Mouse (Mus musculus) stomach, embryonic 14.5 days (tissue): ENCODE data around the gene Itga9. TPM values are rescaled to one million over a fixed set of nuclear protein-coding genes. Genes with fewer than 3 reads are reported as not detected.

Experiments used
- ATAC-seq: fragments of 200-750 bp; cut with Nextera tagmentation; 2 replicates; pipeline ENCODE4 v1.8.0; 2017; ENCODE audit warnings: low read depth, moderate TSS enrichment; ENCODE audit not compliant: insufficient number of reproducible peaks, insufficient read depth, low FRiP score
- H3K27ac ChIP-seq: fragments of 300-500 bp; sonication (generic); 2 replicates; pipeline ENCODE4 v1.5.1; 2014; ENCODE audit warnings: mild to moderate bottlenecking, low read length, moderate library complexity, mixed read lengths
- H3K27me3 ChIP-seq: fragments of 300-500 bp; sonication (generic); 2 replicates; pipeline ENCODE4 v1.6.1; 2014; ENCODE audit warnings: low read length, control low read depth, mixed read lengths; ENCODE audit not compliant: control insufficient read depth, insufficient read depth
- H3K36me3 ChIP-seq: fragments of 300-500 bp; sonication (generic); 2 replicates; pipeline ENCODE4 v1.6.1; 2014; ENCODE audit warnings: mild to moderate bottlenecking, control low read depth, low read length, moderate library complexity, mixed read lengths; ENCODE audit not compliant: control insufficient read depth, insufficient read depth
- H3K4me1 ChIP-seq: fragments of 300-500 bp; sonication (generic); 2 replicates; pipeline ENCODE4 v1.6.1; 2014; ENCODE audit warnings: low read length, control low read depth, mixed read lengths; ENCODE audit not compliant: control insufficient read depth, insufficient read depth
- H3K4me2 ChIP-seq: fragments of 300-500 bp; sonication (generic); replicated peaks from 2 replicates; pipeline ENCODE4 v1.6.1; 2014; ENCODE audit warnings: low read depth, low read length, control low read depth
- H3K4me3 ChIP-seq: fragments of 300-500 bp; sonication (generic); 2 replicates; pipeline ENCODE4 v1.5.1; 2014; ENCODE audit warnings: low read depth, low read length, control low read depth
- H3K9ac ChIP-seq: fragments of 300-500 bp; sonication (generic); replicated peaks from 2 replicates; pipeline ENCODE4 v1.6.1; 2014; ENCODE audit warnings: low read depth, mild to moderate bottlenecking, control low read depth, low read length, moderate library complexity, mixed read lengths
- H3K9me3 ChIP-seq: fragments of 300-500 bp; sonication (generic); 2 replicates; pipeline ENCODE4 v1.6.1; 2016; ENCODE audit warnings: low read depth, low read length, control low read depth; ENCODE audit not compliant: control insufficient read depth
- WGBS: fragments of 180-500 bp; shearing (Covaris S2); extraction: QIAGEN DNeasy Blood & Tissue Kit; methylation state at CpG from one replicate; pipeline ENCODE4 v1.1.7; 2014; 5-methylcytosine and 5-hydroxymethylcytosine counted together
- polyA plus RNA-seq: library from polyadenylated mRNA; unstranded; fragments of >200 nt; fragmentation: Nextera tagmentation; extraction: Ambion mirVana; gene quantifications from 2 replicates; pipeline ENCODE4 v1.2.1, GENCODE M21; 2014

Itga9 gene
- polyA plus RNA-seq, 1 experiment from 2014 or later, result 14.3 TPM

DNA sequence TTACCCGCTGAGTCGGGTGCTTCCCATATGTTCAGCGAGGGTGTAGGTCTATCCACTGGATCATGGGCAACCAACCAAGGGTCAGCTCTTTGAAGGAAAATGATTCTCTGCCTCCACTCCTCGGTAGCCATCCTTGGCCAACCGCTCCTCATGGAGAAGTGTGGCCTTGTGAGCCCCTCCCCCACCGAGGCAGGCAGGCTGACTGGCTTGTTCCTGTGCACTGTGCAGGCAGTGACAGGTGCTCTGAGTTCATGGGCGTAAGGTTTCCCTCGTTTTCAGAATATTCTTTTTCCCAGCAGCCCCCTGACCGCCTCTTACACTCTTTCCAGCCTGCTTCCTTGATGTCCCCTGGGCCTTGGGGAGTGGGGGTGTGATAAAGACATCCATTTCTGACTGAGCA lies 17.0 kb downstream of the Itga9 start:
- H3K4me1 ChIP-seq, result no peaks in the 10 kb centered on the region
- H3K9ac ChIP-seq, result no peak overlapping the region
- no peaks in the 10 kb centered on the region; the same call in 1 of the 2 replicates for H3K36me3 ChIP-seq
- no peak overlapping the region for H3K4me3 ChIP-seq
- no peak overlapping the region for H3K4me2 ChIP-seq
- H3K27me3 ChIP-seq, result no peaks in the 10 kb centered on the region
- H3K27ac ChIP-seq, result no peak overlapping the region
- H3K9me3 ChIP-seq, result no peaks in the 10 kb centered on the region
- no peak for ATAC-seq
- WGBS, result 68% methylated on average over 9 of the region's 9 CpGs

- Histone ChIP-seq H3K4me3 (no peak overlapping the region), H3K9me3 (no peaks in the 10 kb centered on the region), H3K9ac (no peak overlapping the region), H3K36me3 (no peaks in the 10 kb centered on the region; the same call in 1 of the 2 replicates), H3K4me1 (no peaks in the 10 kb centered on the region), H3K4me2 (no peak overlapping the region), H3K27ac (no peak overlapping the region), H3K27me3 (no peaks in the 10 kb centered on the region)
- 56% methylated on average over 7 of the region's 7 CpGs for WGBS
- ATAC-seq, result no peak
Measured at GRCm38 (mm10) chr9:118624146-118624545, 17.7 kb downstream of the Itga9 start.

DNA sequence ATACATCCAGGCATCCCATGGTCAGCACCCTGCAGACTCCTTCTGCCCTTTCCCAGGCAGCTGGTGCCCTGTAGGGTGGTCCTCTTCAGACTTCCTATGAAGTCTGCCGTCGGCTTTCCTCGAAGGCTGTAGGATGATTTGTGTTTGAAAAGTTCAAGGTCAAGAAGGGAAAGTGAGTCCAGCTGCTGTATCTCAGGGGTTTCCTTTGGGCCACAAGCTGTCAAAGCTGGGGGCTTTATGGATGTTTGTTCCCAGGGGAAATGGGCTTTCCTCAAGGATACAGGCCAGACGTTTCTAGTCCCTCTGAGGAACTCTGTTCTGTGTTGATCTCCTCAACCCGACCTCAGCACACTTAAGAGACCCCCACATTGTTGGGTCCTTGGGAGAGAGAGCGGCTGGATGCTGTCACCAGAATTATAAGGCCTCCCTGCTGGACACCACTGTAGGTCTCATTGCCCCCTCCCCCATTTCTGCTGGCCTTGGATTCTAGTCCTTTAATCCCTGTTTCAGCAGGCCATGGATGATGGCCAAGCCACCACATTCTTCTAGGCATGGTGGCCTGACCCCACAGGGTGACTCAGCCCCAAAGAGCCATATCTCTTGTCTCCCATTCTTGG lies 23.4 kb downstream of the Itga9 start:
- Histone ChIP-seq H3K27ac (peak overlapping the region; percentile 36; the same call in 1 of the 2 replicates), H3K4me3 (no peak overlapping the region), H3K4me2 (no peak overlapping the region), H3K9me3 (no peaks in the 10 kb centered on the region), H3K27me3 (no peaks in the 10 kb centered on the region), H3K36me3 (no peaks in the 10 kb centered on the region; the same call in 1 of the 2 replicates), H3K9ac (no peak overlapping the region), H3K4me1 (peaks cover 8% of the 10 kb centered on the region; the same call in 1 of the 2 replicates)
- ATAC-seq, result peak; percentile 87
- WGBS, result 24% methylated on average over 6 of the region's 6 CpGs

GRCm38 (mm10) chr9:118631775-118632757 lies 25.6 kb downstream of the Itga9 start:
- ATAC-seq, result no peak
- H3K4me2 ChIP-seq, result no peak overlapping the region
- WGBS, result 69% methylated on average over 6 of the region's 6 CpGs
- H3K4me3 ChIP-seq, result no peak overlapping the region
- H3K36me3 ChIP-seq, result peaks cover 7% of the 10 kb centered on the region
- H3K9me3 ChIP-seq, result no peaks in the 10 kb centered on the region
- H3K27ac ChIP-seq, result no peak overlapping the region
- peaks cover 8% of the 10 kb centered on the region; the same call in 1 of the 2 replicates for H3K4me1 ChIP-seq
- no peaks in the 10 kb centered on the region for H3K27me3 ChIP-seq
- H3K9ac ChIP-seq, result no peak overlapping the region

GRCm38 (mm10) chr9:118632758-118633143 lies 26.3 kb downstream of the Itga9 start:
- 45% methylated on average over 14 of the region's 14 CpGs for WGBS

GRCm38 (mm10) chr9:118638642-118639210 lies 32.2 kb downstream of the Itga9 start:
- Histone ChIP-seq H3K4me1 (no peaks in the 10 kb centered on the region), H3K36me3 (peaks cover 17% of the 10 kb centered on the region), H3K4me2 (no peak overlapping the region), H3K27me3 (no peaks in the 10 kb centered on the region), H3K9ac (no peak overlapping the region), H3K4me3 (no peak overlapping the region), H3K27ac (no peak overlapping the region), H3K9me3 (no peaks in the 10 kb centered on the region)
- WGBS, result 80% methylated on average over 5 of the region's 5 CpGs
- ATAC-seq, result no peak

More at GRCm38 (mm10) chr9:118632758-118633143, 26.3 kb downstream of the Itga9 start:
- Histone ChIP-seq H3K27me3 (no peaks in the 10 kb centered on the region), H3K9ac (no peak overlapping the region), H3K4me2 (no peak overlapping the region), H3K4me3 (no peak overlapping the region), H3K4me1 (peaks cover 8% of the 10 kb centered on the region; the same call in 1 of the 2 replicates), H3K27ac (no peak overlapping the region), H3K9me3 (no peaks in the 10 kb centered on the region), H3K36me3 (peaks cover 7% of the 10 kb centered on the region)
- no peak for ATAC-seq

GRCm38 (mm10) chr9:118645698-118646355 lies 39.3 kb downstream of the Itga9 start:
- H3K27me3 ChIP-seq, result no peaks in the 10 kb centered on the region
- H3K9me3 ChIP-seq, result no peaks in the 10 kb centered on the region
- no peaks in the 10 kb centered on the region for H3K4me1 ChIP-seq
- H3K27ac ChIP-seq, result no peak overlapping the region
- WGBS, result 77% methylated on average over 17 of the region's 17 CpGs
- no peak overlapping the region for H3K4me2 ChIP-seq
- no peak overlapping the region for H3K4me3 ChIP-seq
- ATAC-seq, result no peak
- no peaks in the 10 kb centered on the region for H3K36me3 ChIP-seq
- H3K9ac ChIP-seq, result no peak overlapping the region

DNA sequence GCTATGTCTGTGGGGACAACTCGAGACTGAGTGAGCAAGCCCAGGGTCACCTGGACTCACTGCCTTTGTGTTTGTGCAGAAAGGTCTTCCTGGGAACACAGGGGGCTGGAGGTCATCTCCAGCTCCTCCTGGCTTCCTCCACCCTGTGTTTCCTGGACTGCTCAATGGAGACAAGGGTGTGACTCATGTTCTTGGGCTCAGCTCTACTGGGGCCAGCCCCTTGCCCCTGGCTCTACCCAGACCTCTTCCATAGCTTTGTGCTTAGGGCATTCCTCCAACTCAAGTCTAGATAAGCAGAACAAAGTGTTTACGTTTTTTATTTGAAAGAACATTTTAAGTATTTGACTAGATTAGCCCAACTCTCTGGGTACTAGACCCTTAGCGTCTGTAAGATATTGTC lies 41.0 kb downstream of the Itga9 start:
- 52% methylated on average over 3 of the region's 3 CpGs for WGBS
- H3K4me2 ChIP-seq, result no peak overlapping the region
- no peaks in the 10 kb centered on the region for H3K36me3 ChIP-seq
- no peak for ATAC-seq
- H3K4me1 ChIP-seq, result peaks cover 11% of the 10 kb centered on the region; the same call in 1 of the 2 replicates
- H3K9me3 ChIP-seq, result no peaks in the 10 kb centered on the region
- H3K9ac ChIP-seq, result no peak overlapping the region
- no peak overlapping the region for H3K27ac ChIP-seq
- H3K4me3 ChIP-seq, result no peak overlapping the region
- no peaks in the 10 kb centered on the region for H3K27me3 ChIP-seq
